Mouse (Mus musculus): Measurements from ENCODE around the gene Krt34.

Gene Krt34

DNA sequence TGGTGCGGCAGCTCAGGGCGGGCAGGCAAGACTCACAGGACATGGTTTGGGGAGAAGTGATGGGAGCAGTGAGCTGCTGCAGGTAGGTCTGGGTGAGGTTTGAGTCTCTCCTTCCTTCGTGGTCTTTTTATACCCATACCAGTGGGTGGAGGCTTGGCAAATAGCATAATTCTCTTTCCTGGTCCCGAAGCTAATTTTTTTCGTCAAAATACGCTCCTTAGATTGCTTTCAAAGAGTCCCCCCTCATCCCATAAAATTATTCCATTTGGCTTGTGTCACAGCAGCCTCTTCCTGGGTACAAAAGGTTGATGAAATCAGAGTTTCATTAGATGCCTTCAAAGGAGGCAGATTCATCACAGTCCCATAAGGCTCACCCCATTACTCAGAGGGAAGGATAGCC lies at the start of gene Krt34:
Gene Krt34 (minus strand): TSS at position 101 of the 400 bp plus-strand sequence.
- DNase-seq (ENCODE audit: low spot score in 2 of 2) = no peak

DNA sequence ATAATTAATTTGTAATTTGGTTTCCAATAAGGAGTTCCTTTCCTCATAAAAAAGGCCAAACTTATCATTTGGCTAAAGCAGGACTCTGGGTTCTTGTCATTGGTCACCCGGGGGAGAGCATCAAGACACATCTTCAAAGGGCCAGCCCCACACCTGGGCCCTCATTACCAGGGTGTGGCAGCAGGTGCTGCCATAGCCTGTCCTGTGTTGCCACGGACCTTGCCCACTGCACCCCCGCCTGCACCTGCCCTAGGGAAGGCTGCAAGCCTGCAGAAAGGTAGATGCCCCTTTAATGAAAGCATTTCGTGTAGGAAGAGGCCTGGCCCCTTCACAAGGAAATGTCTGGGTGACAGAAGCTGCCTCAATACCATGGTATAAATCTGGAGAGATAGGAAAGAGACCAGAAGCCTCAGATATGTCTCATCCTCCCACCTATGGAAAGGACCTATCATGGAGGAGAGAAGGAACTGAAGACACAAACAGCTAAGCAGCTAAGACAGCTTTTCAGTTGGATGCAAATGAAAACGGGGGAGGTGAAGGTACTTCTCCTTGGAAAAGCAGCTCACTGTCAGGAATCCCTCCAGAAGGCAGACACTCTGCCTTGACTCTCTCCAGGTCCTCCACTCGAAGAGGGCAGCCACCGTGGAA lies 47.1 kb upstream of the Krt34 start:
- DNase-seq (ENCODE audit: low spot score in 2 of 2) = peak in 1 of 2 experiments; percentile 13

DNA sequence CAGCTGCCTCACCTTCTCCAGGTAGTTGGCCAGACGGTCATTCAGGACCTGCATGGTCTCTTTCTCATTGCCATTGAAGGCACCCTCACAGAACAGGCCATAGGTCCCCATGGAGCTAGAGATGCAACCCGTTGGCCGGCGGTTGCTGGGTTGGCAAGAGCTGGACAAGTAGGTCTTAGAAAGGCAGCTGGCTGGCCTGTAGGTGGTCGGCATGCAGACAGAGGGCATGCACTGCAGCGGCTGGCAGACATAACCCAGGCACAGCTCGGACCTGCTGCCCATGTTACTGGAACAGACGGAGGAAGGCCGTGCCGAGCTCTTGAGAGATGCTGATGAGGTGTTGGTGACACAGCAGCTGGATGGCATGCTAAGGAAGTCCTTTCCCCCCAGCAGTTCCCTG lies 46.5 kb upstream of the Krt34 start, which contains the start of gene Krt32:
Gene Krt32 (minus strand): TSS at position 366 of the 400 bp plus-strand sequence.
- no peak for DNase-seq (ENCODE audit: low spot score in 2 of 2)

DNA sequence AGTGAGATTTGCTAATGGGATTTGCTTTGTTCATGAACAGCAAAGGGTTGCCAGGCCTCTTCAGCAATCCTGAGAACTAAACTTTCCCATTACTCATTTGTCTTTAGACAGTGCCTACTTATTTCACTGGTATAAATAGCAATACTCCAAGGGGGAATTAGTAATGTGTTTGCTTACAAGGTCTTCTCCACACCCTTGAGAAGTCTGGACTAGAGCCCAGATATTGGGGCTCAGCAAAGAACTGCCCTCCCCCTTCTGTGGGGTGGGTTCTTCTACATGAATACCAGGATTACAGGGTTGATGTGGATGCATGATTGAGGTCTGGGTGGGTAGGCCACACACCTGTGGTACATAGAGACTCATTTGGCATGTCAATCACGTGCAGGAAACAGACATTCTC lies 32.5 kb upstream of the Krt34 start:
- no peak for DNase-seq (ENCODE audit: low spot score in 2 of 2)

DNA sequence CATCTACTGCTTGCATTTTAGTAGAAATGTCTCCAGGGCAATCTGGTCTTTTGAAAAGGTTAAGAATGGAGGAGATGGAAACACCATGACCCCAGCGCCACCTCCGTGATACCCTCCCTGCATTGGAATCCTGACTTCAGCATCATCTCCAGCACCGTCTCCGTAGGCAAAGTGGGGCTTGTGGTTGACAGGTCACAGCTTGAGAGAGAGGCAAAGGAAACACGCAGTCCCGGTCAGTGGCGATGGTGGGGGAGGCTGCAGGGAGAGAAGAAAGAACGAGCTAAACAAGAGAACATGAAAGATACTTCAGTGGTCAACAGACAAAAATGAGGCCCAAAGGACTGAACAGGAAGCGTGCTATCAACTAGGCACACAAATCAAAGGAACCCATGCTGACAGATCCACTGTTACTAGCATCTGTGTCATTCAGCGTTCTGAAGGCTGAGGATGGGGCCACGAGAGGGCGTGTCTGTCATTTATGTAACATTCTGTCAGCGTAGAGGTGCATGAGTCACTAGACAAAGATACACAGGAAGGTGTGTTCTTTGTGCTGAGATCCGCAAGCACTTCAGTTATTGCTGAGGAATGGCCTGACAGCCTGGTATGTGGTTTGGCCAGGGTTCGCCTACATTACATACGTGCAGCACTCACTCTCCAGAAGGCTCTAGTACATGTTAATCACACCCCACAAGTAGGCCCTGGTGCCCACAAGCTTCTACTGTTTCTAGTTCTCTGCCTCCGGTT lies 26.1 kb upstream of the Krt34 start:
- DNase-seq (ENCODE audit: low spot score in 2 of 2) = no peak

DNA sequence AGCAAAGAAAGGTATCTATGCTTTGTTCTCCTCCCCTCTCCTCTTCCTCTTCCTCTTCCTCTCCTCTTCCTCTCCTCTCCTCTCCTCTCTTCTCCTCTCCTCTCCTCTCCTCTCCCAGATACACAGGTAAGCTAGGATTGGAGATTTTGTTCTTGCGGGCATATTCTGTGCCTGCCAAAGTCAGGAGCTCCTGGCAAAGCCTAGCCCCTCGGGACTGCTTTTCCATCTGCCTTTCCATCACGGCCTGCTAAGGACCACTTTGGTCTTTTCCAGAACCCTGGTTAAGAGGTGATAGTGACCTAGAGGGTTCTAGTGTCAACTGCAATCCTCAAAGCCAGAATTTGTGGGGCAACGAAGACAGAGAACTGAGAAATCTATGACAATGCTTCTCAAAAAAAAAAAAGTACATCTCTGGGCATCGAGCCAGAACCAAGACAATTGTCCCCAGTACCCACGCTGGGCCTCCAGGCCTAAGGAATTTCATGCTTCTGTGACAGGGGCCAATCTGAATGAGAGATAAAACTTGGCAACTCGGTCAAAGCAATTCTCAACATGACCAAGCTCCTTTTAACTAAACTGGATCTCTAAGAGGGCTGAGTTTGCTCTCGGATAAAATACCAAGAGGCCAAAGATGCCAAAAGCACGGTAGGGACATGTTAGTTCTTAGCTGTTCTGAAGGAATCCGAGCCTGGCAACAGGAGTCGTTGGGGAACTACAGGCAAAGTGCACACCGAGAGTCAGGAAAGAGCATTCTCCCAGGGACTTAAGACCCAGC lies 25.1 kb upstream of the Krt34 start:
- DNase-seq (ENCODE audit: low spot score in 2 of 2) = no peak

DNA sequence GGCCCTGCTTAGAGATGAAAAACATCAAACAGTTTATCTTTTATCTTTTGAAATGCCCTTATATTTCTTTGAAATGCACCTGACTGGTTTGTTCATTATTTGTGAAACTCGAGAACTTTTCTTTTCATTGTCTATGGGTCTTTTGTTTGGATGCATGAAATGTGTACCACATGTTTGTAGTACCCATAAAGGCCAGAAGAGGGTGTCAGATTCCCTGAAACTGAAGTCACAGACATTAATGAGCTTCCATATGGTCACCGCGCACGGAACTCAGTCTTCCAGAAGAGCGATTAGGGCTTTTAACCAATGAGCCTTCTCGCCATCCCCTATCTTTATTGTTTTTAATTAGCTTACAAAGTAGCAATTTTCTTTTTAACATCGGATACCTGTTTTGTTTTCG lies 17.5 kb upstream of the Krt34 start:
- DNase-seq (ENCODE audit: low spot score in 2 of 2) = no peak

DNA sequence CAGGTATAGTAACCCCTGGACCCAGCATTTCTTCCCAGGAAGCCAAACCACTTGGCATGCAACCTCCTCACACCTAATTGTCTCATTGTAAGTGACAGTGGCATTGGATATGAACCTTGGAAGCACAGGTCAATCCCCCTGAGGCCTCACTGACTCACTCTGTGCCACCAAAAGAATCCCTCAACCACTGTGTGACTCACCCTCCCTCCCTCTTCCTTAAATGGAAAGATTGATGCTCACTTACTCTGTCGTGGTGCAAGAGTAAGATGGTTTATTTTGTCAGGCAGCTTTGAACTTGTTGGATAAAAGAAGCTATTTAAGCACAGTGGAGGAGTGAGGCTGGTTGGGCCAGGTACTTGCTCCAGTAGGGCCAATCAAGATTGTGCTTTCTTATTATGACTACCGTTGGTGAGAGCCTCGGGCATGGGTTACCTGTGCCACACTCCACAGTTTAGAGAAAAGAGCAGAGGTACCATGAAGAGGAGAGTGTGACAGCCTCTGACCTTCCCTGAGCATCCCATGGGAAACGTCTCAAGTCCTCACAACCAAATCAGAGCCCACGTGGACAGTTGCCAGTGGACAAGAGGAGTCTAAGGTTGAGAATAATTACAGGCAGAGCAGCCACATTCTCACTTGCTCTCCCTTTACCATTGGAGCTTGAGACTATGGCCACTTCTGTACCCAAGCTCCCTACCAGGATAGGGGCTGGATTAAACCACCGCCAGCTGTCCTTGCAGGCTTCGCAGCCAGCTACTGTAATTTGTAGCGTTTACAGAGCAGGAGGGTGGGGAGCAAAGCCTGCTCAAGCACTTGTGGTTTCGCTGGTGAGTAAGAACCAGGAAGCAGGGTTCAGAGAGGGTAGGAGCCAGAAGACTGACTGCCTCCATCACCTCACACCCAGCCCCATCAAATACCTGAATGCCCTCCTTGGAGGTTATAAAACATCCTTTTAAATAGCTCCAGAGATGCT lies 14.6 kb upstream of the Krt34 start:
- no peak for DNase-seq (ENCODE audit: low spot score in 2 of 2)

DNA sequence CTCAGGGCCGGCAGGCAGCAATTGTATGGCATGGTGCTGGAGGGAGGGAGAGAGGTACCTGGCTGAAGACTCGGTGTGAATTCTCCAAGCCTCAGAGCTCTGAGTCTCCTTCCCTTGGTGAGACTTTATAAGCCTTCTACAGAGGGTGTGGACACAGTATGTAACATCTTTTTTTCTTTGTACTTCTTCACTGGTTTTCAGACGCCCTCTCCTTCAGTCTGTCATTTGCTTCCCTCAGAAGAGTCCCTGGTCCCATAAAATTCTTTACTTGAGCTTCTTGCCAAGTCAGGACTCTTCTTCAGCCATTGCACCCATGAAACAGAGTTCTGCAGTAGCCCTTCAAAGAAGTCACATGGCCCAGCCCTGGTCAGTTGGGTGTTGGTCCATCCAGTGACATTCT lies 9.1 kb upstream of the Krt34 start, which contains the start of gene Krt31:
Gene Krt31 (minus strand): TSS at position 101 of the 400 bp plus-strand sequence.
- no peak for DNase-seq (ENCODE audit: low spot score in 2 of 2)

DNA sequence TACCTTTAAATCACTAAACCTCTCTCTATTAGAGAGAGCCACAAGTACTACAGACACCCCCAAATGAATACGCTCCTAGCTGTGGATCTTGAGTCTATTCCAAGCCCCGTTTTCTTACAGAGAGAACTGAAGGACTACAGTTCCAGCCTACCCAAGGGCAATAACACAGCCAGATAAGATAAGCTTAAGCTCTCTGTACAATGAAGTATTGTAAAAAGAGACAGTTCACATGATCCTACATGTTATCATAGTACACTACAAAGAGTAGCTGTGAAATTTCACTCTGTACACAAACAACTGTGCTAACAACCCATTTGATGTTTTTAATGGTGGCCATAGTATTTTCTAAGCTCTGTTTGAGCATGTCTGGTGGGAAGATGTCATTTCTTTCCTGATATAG lies 5.8 kb upstream of the Krt34 start:
- DNase-seq (ENCODE audit: low spot score in 2 of 2) = no peak

DNA sequence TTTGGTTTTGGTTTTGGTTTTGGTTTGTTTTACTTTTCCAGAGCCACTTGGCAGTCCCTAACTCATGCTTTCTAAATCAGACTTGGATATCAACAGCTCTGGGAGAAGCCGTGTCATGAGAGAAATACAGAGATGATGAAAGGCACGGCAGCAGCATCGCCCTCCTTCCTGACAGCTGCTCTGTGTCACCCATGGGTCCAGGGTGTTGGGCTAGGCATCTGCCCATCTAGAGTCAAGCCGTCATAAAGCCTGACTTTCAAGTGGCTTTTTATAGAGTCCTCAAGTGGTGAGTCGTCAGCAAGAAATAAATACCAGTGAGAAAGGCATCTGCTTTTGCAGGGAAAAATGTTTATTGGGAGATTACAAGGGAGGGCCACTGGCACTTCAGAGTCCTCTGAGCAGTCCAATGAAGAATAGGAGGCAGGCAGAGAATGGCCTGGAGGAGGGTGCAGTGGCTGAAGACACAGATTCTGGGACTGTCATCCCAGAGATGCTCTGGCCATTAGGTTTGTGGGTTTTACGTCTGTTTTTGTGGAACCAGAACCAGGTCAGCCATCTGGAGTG lies 5.0 kb upstream of the Krt34 start:
- no peak for DNase-seq (ENCODE audit: low spot score in 2 of 2)

DNA sequence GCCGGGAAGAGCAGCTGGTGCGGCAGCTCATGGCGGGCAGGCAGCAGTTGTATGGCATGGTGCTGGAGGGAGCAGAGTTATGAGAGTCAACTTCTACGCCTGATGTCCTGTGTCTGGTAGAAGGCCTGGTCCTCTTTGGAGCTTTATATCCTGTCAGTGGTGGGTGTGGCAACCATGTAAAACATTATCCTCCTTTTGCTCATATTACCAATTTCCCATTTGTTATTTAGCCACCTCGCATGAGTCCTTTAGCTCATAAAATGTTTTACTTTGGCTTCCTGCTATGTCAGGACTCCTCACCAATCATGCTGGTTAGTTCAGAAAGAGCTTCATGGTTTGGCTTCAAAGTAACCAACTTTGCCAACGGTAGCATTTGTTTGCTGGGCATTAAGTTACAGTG lies 11.6 kb downstream of the Krt34 start, which contains the start of gene Krt33b:
Gene Krt33b (minus strand): TSS at position 101 of the 400 bp plus-strand sequence.
- no peak for DNase-seq (ENCODE audit: low spot score in 2 of 2)

DNA sequence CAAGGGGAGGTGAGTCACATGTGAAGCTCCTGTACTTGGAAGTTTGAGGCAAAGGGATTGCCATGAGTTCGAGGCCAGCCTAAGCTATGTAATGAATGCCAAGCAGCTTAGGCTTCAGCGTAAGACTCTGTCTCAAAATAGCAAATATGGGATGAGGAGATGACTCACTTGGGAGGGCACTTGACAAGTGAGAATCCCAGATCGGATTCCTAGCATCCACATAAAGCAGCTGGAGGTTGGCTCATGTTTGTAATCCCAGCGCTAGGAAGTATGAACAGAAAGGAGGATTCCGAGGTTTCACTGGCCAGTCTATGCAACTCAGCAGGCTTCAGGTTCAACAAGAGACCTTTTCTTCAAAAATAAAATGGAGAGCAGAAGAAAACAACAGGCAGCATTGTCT lies 19.9 kb downstream of the Krt34 start:
- DNase-seq (ENCODE audit: low spot score in 2 of 2) = no peak

DNA sequence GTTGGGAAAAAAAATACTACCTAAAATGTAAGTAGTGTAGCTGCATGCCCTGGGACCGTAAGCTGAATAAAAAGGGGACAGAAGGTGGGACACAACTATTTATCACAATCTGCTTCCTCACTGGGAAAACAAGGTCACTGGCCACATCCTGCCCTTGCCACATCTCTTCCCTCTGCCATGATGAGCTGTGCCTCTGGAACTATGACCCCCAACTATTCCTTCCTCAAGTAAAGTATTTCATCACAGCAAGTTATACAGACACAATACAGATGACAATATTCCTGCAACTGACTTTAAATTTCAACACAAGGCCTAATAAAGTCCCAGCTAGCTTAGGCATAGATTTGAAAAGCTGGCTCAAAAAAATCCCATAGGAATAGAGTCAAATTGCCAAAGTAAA lies 21.9 kb downstream of the Krt34 start:
- DNase-seq (ENCODE audit: low spot score in 2 of 2) = no peak

DNA sequence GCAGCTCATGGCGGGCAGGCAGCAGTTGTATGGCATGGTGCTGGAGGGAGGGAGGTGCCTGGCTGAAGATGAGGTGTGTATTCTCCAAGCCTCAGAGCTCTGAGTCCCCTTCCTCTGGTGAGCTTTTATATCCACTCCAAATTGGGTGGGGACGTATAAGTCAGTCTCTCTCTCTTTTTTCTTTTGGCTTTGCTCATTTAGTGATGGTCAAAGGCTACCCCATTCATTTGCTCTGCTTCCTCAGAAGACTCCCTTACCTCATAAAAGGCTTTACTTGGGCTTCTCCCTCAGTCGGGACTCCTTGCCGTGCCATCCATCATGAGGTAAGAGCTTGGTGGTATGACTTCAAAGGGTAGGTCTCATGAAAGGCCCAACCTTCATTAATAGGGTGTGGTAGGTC lies 25.2 kb downstream of the Krt34 start, which contains the start of gene Krt33a:
Gene Krt33a (minus strand): TSS at position 101 of the 400 bp plus-strand sequence.
- no peak for DNase-seq (ENCODE audit: low spot score in 2 of 2)

DNA sequence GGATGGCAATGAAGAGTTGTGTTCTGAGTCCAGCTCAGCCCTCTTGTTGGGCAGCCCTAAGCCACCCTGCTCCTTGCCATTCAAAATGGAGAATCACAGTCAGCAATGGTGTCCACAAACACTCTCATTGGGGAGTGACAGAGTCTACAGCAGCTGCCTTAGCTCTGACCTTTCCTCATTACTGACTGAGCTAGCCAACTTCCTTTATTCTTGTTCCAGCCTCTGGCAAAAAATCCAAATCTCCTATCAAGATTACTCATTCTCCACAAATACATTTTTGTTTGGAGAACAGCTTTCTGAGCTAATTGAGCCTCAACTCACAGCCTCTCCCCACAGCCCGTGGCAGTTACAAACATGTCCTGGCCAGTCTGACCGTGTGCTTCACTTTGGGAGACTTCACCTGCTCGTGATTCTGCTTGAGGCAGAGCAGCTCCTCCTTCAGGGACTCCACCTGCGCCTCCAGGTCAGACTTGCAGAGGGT lies 27.6 kb downstream of the Krt34 start:
- DNase-seq (ENCODE audit: low spot score in 2 of 2) = no peak

DNA sequence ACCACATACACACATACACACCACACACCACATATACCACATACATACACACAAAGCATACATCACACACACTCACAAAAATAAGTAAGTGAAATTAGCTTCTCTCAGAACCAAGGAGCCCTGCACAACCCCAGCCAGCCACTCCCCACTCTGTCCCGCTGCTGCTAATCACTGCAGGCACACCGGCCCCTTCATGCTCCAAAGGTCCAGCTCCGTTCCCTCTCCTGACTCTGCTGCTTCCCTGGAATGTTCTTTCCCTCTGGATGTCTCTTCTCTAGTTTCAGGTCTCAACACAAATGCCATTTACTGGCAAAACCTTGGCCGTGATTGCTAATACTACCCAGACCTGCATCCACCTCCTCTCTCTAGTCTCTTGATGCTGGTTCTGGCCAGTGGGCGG lies 30.7 kb downstream of the Krt34 start:
- DNase-seq (ENCODE audit: low spot score in 2 of 2) = no peak

DNA sequence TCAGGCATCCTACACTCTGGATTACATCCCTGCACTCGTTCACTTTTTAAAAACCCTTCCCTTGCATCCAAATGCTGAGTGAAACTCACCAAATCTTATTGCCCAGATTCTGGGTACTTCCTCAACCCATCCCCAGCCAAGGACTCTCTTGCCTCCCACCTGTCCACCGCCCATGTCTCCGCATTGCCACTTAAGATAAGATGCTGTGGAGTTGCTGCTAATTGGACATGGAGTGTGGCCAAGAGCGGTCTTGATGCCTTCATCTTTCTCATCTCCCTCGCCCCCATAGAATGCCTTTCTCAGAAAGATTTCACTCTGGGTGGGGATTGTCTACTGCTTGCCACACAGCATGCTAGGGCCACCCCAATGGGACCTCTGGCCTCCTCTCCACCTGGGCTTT lies 33.0 kb downstream of the Krt34 start:
- DNase-seq (ENCODE audit: low spot score in 2 of 2) = peak in 1 of 2 experiments; percentile 39

DNA sequence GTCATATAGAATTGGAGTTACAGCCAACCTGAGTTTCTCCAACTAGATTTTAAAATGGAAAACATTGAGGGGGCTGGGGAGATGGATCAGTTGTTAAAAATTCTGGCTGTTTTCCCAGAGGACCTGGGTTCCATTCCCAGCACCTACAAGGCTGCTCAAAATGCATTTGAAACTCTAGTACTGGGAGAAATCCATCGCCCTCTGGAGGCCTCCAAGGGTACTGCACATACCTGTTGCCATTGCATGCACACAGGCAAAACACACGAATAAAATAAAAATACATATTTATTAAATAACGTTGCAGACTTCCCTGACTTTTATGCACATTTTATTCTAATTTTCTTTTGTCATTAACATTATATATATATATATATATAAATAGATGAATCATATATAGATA lies 34.7 kb downstream of the Krt34 start:
- DNase-seq (ENCODE audit: low spot score in 2 of 2) = no peak

DNA sequence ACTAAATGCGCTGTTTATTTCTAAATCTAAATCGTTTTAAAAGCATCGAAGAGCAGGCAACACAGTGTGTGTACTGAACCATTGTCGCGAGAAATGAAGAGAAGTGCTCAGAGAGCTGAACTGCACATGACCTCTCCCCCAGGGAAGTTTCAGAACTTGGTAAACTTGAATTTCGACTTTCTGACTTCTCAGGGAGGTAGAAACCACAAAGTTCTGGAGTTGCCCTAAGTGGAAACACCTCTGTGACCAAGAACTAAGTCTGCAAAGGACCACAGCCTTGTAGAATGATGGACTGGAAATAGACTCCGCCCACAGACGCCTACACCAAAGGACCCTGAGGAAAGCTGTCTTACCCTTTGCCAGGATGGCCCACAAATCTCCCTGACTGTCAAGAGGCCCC lies 35.4 kb downstream of the Krt34 start:
- DNase-seq (ENCODE audit: low spot score in 2 of 2) = no peak

DNA sequence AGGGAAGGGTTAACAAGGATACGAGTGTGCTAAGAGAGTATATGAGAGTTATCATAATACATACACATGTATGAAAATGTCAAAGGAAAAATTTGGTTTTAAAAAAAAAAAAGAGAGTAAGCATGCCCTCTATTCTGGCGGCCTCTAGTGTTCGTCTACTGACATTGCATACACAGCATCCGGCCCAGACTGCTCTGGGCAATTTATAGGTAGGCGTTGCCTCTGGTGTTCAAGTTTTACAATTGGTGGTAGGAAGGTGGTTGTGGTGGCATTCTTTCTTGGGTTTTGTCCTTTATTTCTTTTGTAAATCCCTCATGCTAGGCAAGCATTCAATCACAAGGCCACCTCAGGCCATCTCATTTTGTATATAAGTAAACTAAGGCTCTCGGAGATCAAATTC lies 36.5 kb downstream of the Krt34 start:
- DNase-seq (ENCODE audit: low spot score in 2 of 2) = peak in 1 of 2 experiments; percentile 76

All from left cerebral cortex, adult 9 months (tissue).